Mouse (Mus musculus) liver, embryonic 14.5 days (tissue): ENCODE results near the gene Sik3.
"Not testable (repeated sequence)": the region's sequence is repeated elsewhere in the genome, so short reads cannot be mapped to it uniquely, and the experiment has no call there.

ENCODE experiments used
- CTCF ChIP-seq: IDR thresholded peaks from 2 replicates; pipeline ENCODE4 v1.5.1; 2016; ENCODE audit warnings: antibody characterized with exemption, low read depth, control low read depth
- EP300 ChIP-seq: IDR thresholded peaks from 2 replicates; pipeline ENCODE4 v1.6.1; 2016; ENCODE audit warnings: antibody characterized with exemption, low read depth

GRCm38 (mm10) chr9:46132821-46133220, 120.2 kb downstream of the Sik3 start:
- TF ChIP-seq CTCF, EP300: not testable (repeated sequence)
